Mouse (Mus musculus) midbrain, embryonic 15.5 days (tissue): ENCODE results near the gene Ahcyl2. TPM values are rescaled to one million over a fixed set of nuclear protein-coding genes. Genes with fewer than 3 reads are reported as not detected.

Source experiments
- ATAC-seq: fragments of 200-750 bp; cut with Nextera tagmentation; replicated peaks from 2 replicates; pipeline ENCODE4 v1.8.0; 2017; ENCODE audit warnings: moderate TSS enrichment
- H3K27ac ChIP-seq: fragments of 300-500 bp; sonication (generic); 2 replicates; pipeline ENCODE4 v1.5.1; 2015; ENCODE audit warnings: mild to moderate bottlenecking, inconsistent platforms
- H3K27me3 ChIP-seq: fragments of 300-500 bp; sonication (generic); replicated peaks from 2 replicates; pipeline ENCODE4 v1.6.1; 2015; ENCODE audit warnings: inconsistent platforms
- H3K36me3 ChIP-seq: fragments of 300-500 bp; sonication (generic); replicated peaks from 2 replicates; pipeline ENCODE4 v1.6.1; 2015; ENCODE audit warnings: inconsistent platforms
- H3K4me1 ChIP-seq: fragments of 300-500 bp; sonication (generic); 2 replicates; pipeline ENCODE4 v1.6.1; 2015; ENCODE audit warnings: inconsistent platforms
- H3K4me2 ChIP-seq: fragments of 300-500 bp; sonication (generic); 2 replicates; pipeline ENCODE4 v1.6.1; 2015; ENCODE audit warnings: inconsistent platforms, mild to moderate bottlenecking, moderate library complexity
- H3K4me3 ChIP-seq: fragments of 300-500 bp; sonication (generic); 2 replicates; pipeline ENCODE4 v1.5.1; 2015; ENCODE audit warnings: mild to moderate bottlenecking, inconsistent platforms
- H3K9ac ChIP-seq: fragments of 300-500 bp; sonication (generic); 2 replicates; pipeline ENCODE4 v1.6.1; 2015; ENCODE audit warnings: mild to moderate bottlenecking, inconsistent platforms
- H3K9me3 ChIP-seq: fragments of 300-500 bp; sonication (generic); 2 replicates; pipeline ENCODE4 v1.6.1; 2016; ENCODE audit warnings: inconsistent platforms
- WGBS: fragments of 180-500 bp; shearing (Covaris S2); methylation state at CpG from one replicate; pipeline ENCODE4 v1.1.7; 2015; ENCODE audit warnings: mixed read lengths; 5-methylcytosine and 5-hydroxymethylcytosine counted together
- polyA plus RNA-seq: library from polyadenylated mRNA; unstranded; fragments of >200 nt; fragmentation: Nextera tagmentation; extraction: Ambion mirVana; gene quantifications from 2 replicates; pipeline ENCODE4 v1.2.1, GENCODE M21; 2015

The Ahcyl2 gene
- polyA plus RNA-seq, 1 experiment from 2014 or later = 20.6 TPM

GRCm38 (mm10) chr6:29910631-29911030 lies 142.8 kb downstream of the Ahcyl2 start:
- Histone ChIP-seq H3K9me3 (no peaks in the 10 kb centered on the region), H3K4me3 (no peak overlapping the region), H3K9ac (no peak overlapping the region), H3K4me1 (no peaks in the 10 kb centered on the region), H3K36me3 (peaks cover 15% of the 10 kb centered on the region; the same call in 1 of the 2 replicates), H3K4me2 (no peak overlapping the region), H3K27me3 (peaks cover 4% of the 10 kb centered on the region; the same call in 1 of the 2 replicates), H3K27ac (no peak overlapping the region)
- WGBS = 92% methylated on average over 3 of the region's 3 CpGs
- no peak for ATAC-seq

- WGBS = 35% methylated on average over 1 of the region's 1 CpGs
- no peak for ATAC-seq
- Histone ChIP-seq H3K9ac (no peak overlapping the region), H3K4me3 (no peak overlapping the region), H3K9me3 (no peaks in the 10 kb centered on the region), H3K4me2 (no peak overlapping the region), H3K36me3 (peaks cover 10% of the 10 kb centered on the region; the same call in 1 of the 2 replicates), H3K27ac (no peak overlapping the region), H3K4me1 (peaks cover 13% of the 10 kb centered on the region; the same call in 1 of the 2 replicates), H3K27me3 (peaks cover 15% of the 10 kb centered on the region)
Measured at GRCm38 (mm10) chr6:29913673-29914072, 145.9 kb downstream of the Ahcyl2 start.

GRCm38 (mm10) chr6:29914136-29914535 lies 146.3 kb downstream of the Ahcyl2 start:
- no peak overlapping the region for H3K4me3 ChIP-seq

GRCm38 (mm10) chr6:29915836-29916235 lies 148.0 kb downstream of the Ahcyl2 start:
- no peak for ATAC-seq
- no peaks in the 10 kb centered on the region for H3K9me3 ChIP-seq
- no peaks in the 10 kb centered on the region for H3K36me3 ChIP-seq
- H3K9ac ChIP-seq = no peak overlapping the region
- no peak overlapping the region for H3K27ac ChIP-seq
- peaks cover 13% of the 10 kb centered on the region; the same call in 1 of the 2 replicates for H3K4me1 ChIP-seq
- peaks cover 20% of the 10 kb centered on the region for H3K27me3 ChIP-seq
- WGBS = 28% methylated on average over 9 of the region's 9 CpGs
- H3K4me2 ChIP-seq = no peak overlapping the region
- H3K4me3 ChIP-seq = no peak overlapping the region

More at GRCm38 (mm10) chr6:29914136-29914535, 146.3 kb downstream of the Ahcyl2 start:
- no peaks in the 10 kb centered on the region for H3K9me3 ChIP-seq
- peaks cover 19% of the 10 kb centered on the region for H3K27me3 ChIP-seq
- H3K36me3 ChIP-seq = peaks cover 6% of the 10 kb centered on the region; the same call in 1 of the 2 replicates
- ATAC-seq = no peak
- no peak overlapping the region for H3K4me2 ChIP-seq
- H3K27ac ChIP-seq = no peak overlapping the region
- H3K4me1 ChIP-seq = peaks cover 13% of the 10 kb centered on the region; the same call in 1 of the 2 replicates
- no peak overlapping the region for H3K9ac ChIP-seq

- Histone ChIP-seq H3K4me1 (peaks cover 13% of the 10 kb centered on the region; the same call in 1 of the 2 replicates), H3K9me3 (no peaks in the 10 kb centered on the region), H3K27ac (peak within 1 kb of the TSS; percentile 53), H3K9ac (peak within 1 kb of the TSS; percentile 64), H3K4me2 (peak within 1 kb of the TSS; percentile 98), H3K27me3 (peaks cover 20% of the 10 kb centered on the region), H3K4me3 (peak within 1 kb of the TSS; percentile 81), H3K36me3 (no peaks in the 10 kb centered on the region)
- ATAC-seq = peak; percentile 99
- under 1% methylated on average over 67 of the region's 67 CpGs for WGBS
Measured at GRCm38 (mm10) chr6:29916530-29917382, 148.9 kb downstream of the Ahcyl2 start, which contains the start of gene Strip2. Strip2 (plus strand) TSS chr6:29917012.

- under 1% methylated on average over 21 of the region's 21 CpGs for WGBS
- peak overlapping the region; percentile 64 for H3K9ac ChIP-seq
- peak overlapping the region; percentile 98 for H3K4me2 ChIP-seq
- ATAC-seq = peak; percentile 82
- H3K9me3 ChIP-seq = no peaks in the 10 kb centered on the region
- H3K27me3 ChIP-seq = peaks cover 20% of the 10 kb centered on the region
- no peaks in the 10 kb centered on the region for H3K36me3 ChIP-seq
- peak overlapping the region; percentile 53 for H3K27ac ChIP-seq
- peaks cover 13% of the 10 kb centered on the region; the same call in 1 of the 2 replicates for H3K4me1 ChIP-seq
- peak overlapping the region; percentile 81 for H3K4me3 ChIP-seq
Measured at GRCm38 (mm10) chr6:29917383-29917720, 149.5 kb downstream of the Ahcyl2 start.

- peak overlapping the region; percentile 81 for H3K4me3 ChIP-seq
- H3K9ac ChIP-seq = no peak overlapping the region
- WGBS = 46% methylated on average over 4 of the region's 4 CpGs
- H3K27ac ChIP-seq = no peak overlapping the region
- no peaks in the 10 kb centered on the region for H3K9me3 ChIP-seq
- peak overlapping the region; percentile 98 for H3K4me2 ChIP-seq
- ATAC-seq = no peak
- peaks cover 13% of the 10 kb centered on the region; the same call in 1 of the 2 replicates for H3K4me1 ChIP-seq
- no peaks in the 10 kb centered on the region for H3K36me3 ChIP-seq
- H3K27me3 ChIP-seq = peaks cover 20% of the 10 kb centered on the region
Measured at GRCm38 (mm10) chr6:29917947-29918346, 150.1 kb downstream of the Ahcyl2 start.

- Histone ChIP-seq H3K36me3 (no peaks in the 10 kb centered on the region), H3K4me1 (no peaks in the 10 kb centered on the region), H3K4me3 (no peak overlapping the region), H3K27ac (no peak overlapping the region), H3K9ac (no peak overlapping the region), H3K9me3 (no peaks in the 10 kb centered on the region), H3K27me3 (peaks cover 7% of the 10 kb centered on the region), H3K4me2 (no peak overlapping the region)
- ATAC-seq = no peak
- WGBS = 82% methylated on average over 4 of the region's 4 CpGs
Measured at GRCm38 (mm10) chr6:29923501-29923900, 155.7 kb downstream of the Ahcyl2 start.

- H3K9ac ChIP-seq = no peak overlapping the region
- no peak overlapping the region for H3K4me3 ChIP-seq
- H3K9me3 ChIP-seq = no peaks in the 10 kb centered on the region
- H3K27me3 ChIP-seq = no peaks in the 10 kb centered on the region
- no peaks in the 10 kb centered on the region for H3K4me1 ChIP-seq
- 72% methylated on average over 6 of the region's 6 CpGs for WGBS
- H3K27ac ChIP-seq = no peak overlapping the region
- ATAC-seq = no peak
- no peaks in the 10 kb centered on the region for H3K36me3 ChIP-seq
- no peak overlapping the region for H3K4me2 ChIP-seq
Measured at GRCm38 (mm10) chr6:29925594-29926219, 157.9 kb downstream of the Ahcyl2 start.

- Histone ChIP-seq H3K4me2 (no peak overlapping the region), H3K27ac (no peak overlapping the region), H3K36me3 (no peaks in the 10 kb centered on the region), H3K27me3 (no peaks in the 10 kb centered on the region), H3K9me3 (no peaks in the 10 kb centered on the region), H3K9ac (no peak overlapping the region), H3K4me1 (no peaks in the 10 kb centered on the region), H3K4me3 (no peak overlapping the region)
- ATAC-seq = no peak
Measured at GRCm38 (mm10) chr6:29930087-29930486, 162.3 kb downstream of the Ahcyl2 start.

- Histone ChIP-seq H3K9ac (no peak overlapping the region), H3K4me2 (no peak overlapping the region), H3K9me3 (no peaks in the 10 kb centered on the region), H3K4me3 (no peak overlapping the region), H3K27me3 (no peaks in the 10 kb centered on the region), H3K27ac (no peak overlapping the region), H3K36me3 (no peaks in the 10 kb centered on the region), H3K4me1 (no peaks in the 10 kb centered on the region)
- WGBS = 89% methylated on average over 6 of the region's 6 CpGs
- no peak for ATAC-seq
Measured at GRCm38 (mm10) chr6:29930665-29931064, 162.9 kb downstream of the Ahcyl2 start.

- Histone ChIP-seq H3K9ac (no peak overlapping the region), H3K27ac (no peak overlapping the region), H3K9me3 (no peaks in the 10 kb centered on the region), H3K4me1 (no peaks in the 10 kb centered on the region), H3K4me2 (no peak overlapping the region), H3K27me3 (no peaks in the 10 kb centered on the region), H3K4me3 (no peak overlapping the region), H3K36me3 (no peaks in the 10 kb centered on the region)
- no peak for ATAC-seq
- WGBS = 95% methylated on average over 4 of the region's 4 CpGs
Measured at GRCm38 (mm10) chr6:29931181-29931580, 163.4 kb downstream of the Ahcyl2 start.
